Mouse (Mus musculus): ENCODE measurements around the gene C730034F03Rik. TPM values are rescaled to one million over a fixed set of nuclear protein-coding genes. Genes with fewer than 3 reads are reported as not detected.

Gene C730034F03Rik
- polyA plus RNA-seq, 1 experiment from 2014 or later = 4.1 TPM

GRCm38 (mm10) chr15:89475611-89476474 is 46.5 kb downstream of the C730034F03Rik start:
- H3K4me3 ChIP-seq (ENCODE audit: low read length) = peak overlapping the region; percentile 66
- 8% methylated on average over 44 of the region's 44 CpGs for WGBS
- H3K9ac ChIP-seq (ENCODE audit: low read length) = peak overlapping the region; percentile 77
- no peaks in the 10 kb centered on the region for H3K36me3 ChIP-seq (ENCODE audit: control insufficient read depth, insufficient read depth)
- no peaks in the 10 kb centered on the region for H3K9me3 ChIP-seq (replicated peaks; ENCODE audit: control insufficient read depth, low read length)
- H3K4me2 ChIP-seq (ENCODE audit: low read depth, low read length) = peak overlapping the region; percentile 92
- H3K27ac ChIP-seq (ENCODE audit: low read length) = peak overlapping the region; percentile 83
- ATAC-seq (replicated peaks; ENCODE audit: extremely low read depth, insufficient read depth, low FRiP score) = peak; percentile 95
- peaks cover 15% of the 10 kb centered on the region for H3K4me1 ChIP-seq (ENCODE audit: control insufficient read depth, insufficient read depth, low read length)
- no peaks in the 10 kb centered on the region for H3K27me3 ChIP-seq (ENCODE audit: control insufficient read depth, insufficient read depth, low read length)

GRCm38 (mm10) chr15:89476475-89476815 is 47.1 kb downstream of the C730034F03Rik start:
- Histone ChIP-seq H3K4me1 (ENCODE audit: control insufficient read depth, insufficient read depth, low read length) (peaks cover 15% of the 10 kb centered on the region), H3K4me3 (ENCODE audit: low read length) (peak overlapping the region; percentile 66), H3K9ac (ENCODE audit: low read length) (peak overlapping the region; percentile 77), H3K36me3 (ENCODE audit: control insufficient read depth, insufficient read depth) (no peaks in the 10 kb centered on the region), H3K27ac (ENCODE audit: low read length) (peak overlapping the region; percentile 83), H3K4me2 (ENCODE audit: low read depth, low read length) (peak overlapping the region; percentile 92), H3K27me3 (ENCODE audit: control insufficient read depth, insufficient read depth, low read length) (no peaks in the 10 kb centered on the region), H3K9me3 (replicated peaks; ENCODE audit: control insufficient read depth, low read length) (no peaks in the 10 kb centered on the region)
- WGBS = 4% methylated on average over 5 of the region's 5 CpGs
- no peak for ATAC-seq (replicated peaks; ENCODE audit: extremely low read depth, insufficient read depth, low FRiP score)

GRCm38 (mm10) chr15:89477091-89477491 is 47.7 kb downstream of the C730034F03Rik start, which contains the start of gene Arsa:
Arsa (minus strand) TSS chr15:89477425.
- H3K9ac ChIP-seq (ENCODE audit: low read length) = peak within 1 kb of the TSS; percentile 77
- peak within 1 kb of the TSS; percentile 83 for H3K27ac ChIP-seq (ENCODE audit: low read length)
- H3K4me1 ChIP-seq (ENCODE audit: control insufficient read depth, insufficient read depth, low read length) = peaks cover 15% of the 10 kb centered on the region
- ATAC-seq (replicated peaks; ENCODE audit: extremely low read depth, insufficient read depth, low FRiP score) = no peak
- H3K4me3 ChIP-seq (ENCODE audit: low read length) = peak within 1 kb of the TSS; percentile 66
- no peaks in the 10 kb centered on the region for H3K9me3 ChIP-seq (replicated peaks; ENCODE audit: control insufficient read depth, low read length)
- H3K36me3 ChIP-seq (ENCODE audit: control insufficient read depth, insufficient read depth) = no peaks in the 10 kb centered on the region
- 28% methylated on average over 9 of the region's 9 CpGs for WGBS
- H3K27me3 ChIP-seq (ENCODE audit: control insufficient read depth, insufficient read depth, low read length) = no peaks in the 10 kb centered on the region
- H3K4me2 ChIP-seq (ENCODE audit: low read depth, low read length) = peak within 1 kb of the TSS; percentile 92

- no peaks in the 10 kb centered on the region for H3K27me3 ChIP-seq (ENCODE audit: control insufficient read depth, insufficient read depth, low read length)
- no peak overlapping the region for H3K9ac ChIP-seq (ENCODE audit: low read length)
- H3K4me3 ChIP-seq (ENCODE audit: low read length) = no peak overlapping the region
- H3K36me3 ChIP-seq (ENCODE audit: control insufficient read depth, insufficient read depth) = no peaks in the 10 kb centered on the region
- H3K9me3 ChIP-seq (replicated peaks; ENCODE audit: control insufficient read depth, low read length) = no peaks in the 10 kb centered on the region; the same call in 1 of the 2 replicates
- H3K4me2 ChIP-seq (ENCODE audit: low read depth, low read length) = no peak overlapping the region
- WGBS = 56% methylated on average over 8 of the region's 8 CpGs
- no peak for ATAC-seq (replicated peaks; ENCODE audit: extremely low read depth, insufficient read depth, low FRiP score)
- H3K4me1 ChIP-seq (ENCODE audit: control insufficient read depth, insufficient read depth, low read length) = peaks cover 15% of the 10 kb centered on the region
- H3K27ac ChIP-seq (ENCODE audit: low read length) = peak overlapping the region; percentile 25; the same call in 1 of the 2 replicates
These were observed 48.4 kb downstream of the C730034F03Rik start for GRCm38 (mm10) chr15:89477806-89478205.

- no peak overlapping the region for H3K4me3 ChIP-seq (ENCODE audit: low read length)
- no peaks in the 10 kb centered on the region for H3K27me3 ChIP-seq (ENCODE audit: control insufficient read depth, insufficient read depth, low read length)
- 86% methylated on average over 3 of the region's 3 CpGs for WGBS
- H3K4me1 ChIP-seq (ENCODE audit: control insufficient read depth, insufficient read depth, low read length) = peaks cover 15% of the 10 kb centered on the region
- ATAC-seq (replicated peaks; ENCODE audit: extremely low read depth, insufficient read depth, low FRiP score) = no peak
- no peaks in the 10 kb centered on the region; the same call in 1 of the 2 replicates for H3K9me3 ChIP-seq (replicated peaks; ENCODE audit: control insufficient read depth, low read length)
- H3K36me3 ChIP-seq (ENCODE audit: control insufficient read depth, insufficient read depth) = no peaks in the 10 kb centered on the region
- H3K9ac ChIP-seq (ENCODE audit: low read length) = no peak overlapping the region
- no peak overlapping the region for H3K4me2 ChIP-seq (ENCODE audit: low read depth, low read length)
- H3K27ac ChIP-seq (ENCODE audit: low read length) = no peak overlapping the region
These were observed 49.2 kb downstream of the C730034F03Rik start for GRCm38 (mm10) chr15:89478622-89479021.

Other genes with a start within 250 kb of the C730034F03Rik start
- 91.8 and 104 TPM in 2 replicates for gene Plxnb2, start 248.8 kb upstream of the C730034F03Rik start, polyA plus RNA-seq (2015; fragmentation: Nextera tagmentation; extraction: Ambion mirVana)
- gene Dennd6b, start 233.1 kb upstream of the C730034F03Rik start, polyA plus RNA-seq (2015; fragmentation: Nextera tagmentation; extraction: Ambion mirVana) = 18.9 and 19.0 TPM in 2 replicates
- gene Ppp6r2, start 218.0 kb upstream of the C730034F03Rik start, polyA plus RNA-seq (2015; fragmentation: Nextera tagmentation; extraction: Ambion mirVana) = 18.2 and 21.3 TPM in 2 replicates
- gene Sbf1, start 114.3 kb upstream of the C730034F03Rik start, polyA plus RNA-seq (2015; fragmentation: Nextera tagmentation; extraction: Ambion mirVana) = 43.0 and 43.6 TPM in 2 replicates
- gene Adm2, start 106.9 kb upstream of the C730034F03Rik start, polyA plus RNA-seq (2015; fragmentation: Nextera tagmentation; extraction: Ambion mirVana) = 0.19 and 0.42 TPM in 2 replicates
- not detected in 2 replicates for gene Miox, start 95.2 kb upstream of the C730034F03Rik start, polyA plus RNA-seq (2015; fragmentation: Nextera tagmentation; extraction: Ambion mirVana)
- gene Lmf2, start 73.9 kb upstream of the C730034F03Rik start, polyA plus RNA-seq (2015; fragmentation: Nextera tagmentation; extraction: Ambion mirVana) = 54.5 and 56.5 TPM in 2 replicates
- gene Ncaph2, start 73.9 kb upstream of the C730034F03Rik start, polyA plus RNA-seq (2015; fragmentation: Nextera tagmentation; extraction: Ambion mirVana) = 101 and 108 TPM in 2 replicates
- 10.0 and 11.9 TPM in 2 replicates for gene Sco2, start 55.7 kb upstream of the C730034F03Rik start, polyA plus RNA-seq (2015; fragmentation: Nextera tagmentation; extraction: Ambion mirVana)
- gene Tymp, start 52.5 kb upstream of the C730034F03Rik start, polyA plus RNA-seq (2015; fragmentation: Nextera tagmentation; extraction: Ambion mirVana) = 0.92 and 0.97 TPM in 2 replicates
- 1.8 and 1.9 TPM in 2 replicates for gene Odf3b, start 50.3 kb upstream of the C730034F03Rik start, polyA plus RNA-seq (2015; fragmentation: Nextera tagmentation; extraction: Ambion mirVana)
- gene Klhdc7b, start 44.7 kb upstream of the C730034F03Rik start, polyA plus RNA-seq (2015; fragmentation: Nextera tagmentation; extraction: Ambion mirVana) = not detected in 2 replicates
- not detected in 2 replicates for gene Syce3, start 19.1 kb upstream of the C730034F03Rik start, polyA plus RNA-seq (2015; fragmentation: Nextera tagmentation; extraction: Ambion mirVana)
- 241 and 243 TPM in 2 replicates for gene Cpt1b, start 3.7 kb upstream of the C730034F03Rik start, polyA plus RNA-seq (2015; fragmentation: Nextera tagmentation; extraction: Ambion mirVana)
- gene Gm44502, start 107 bp downstream of the C730034F03Rik start, polyA plus RNA-seq (2015; fragmentation: Nextera tagmentation; extraction: Ambion mirVana) = 0.19 and 0.35 TPM in 2 replicates
- 80.5 and 84.9 TPM in 2 replicates for gene Chkb, start 319 bp downstream of the C730034F03Rik start, polyA plus RNA-seq (2015; fragmentation: Nextera tagmentation; extraction: Ambion mirVana)
- 0.11 and 0.29 TPM in 2 replicates for gene Mapk8ip2, start 24.3 kb downstream of the C730034F03Rik start, polyA plus RNA-seq (2015; fragmentation: Nextera tagmentation; extraction: Ambion mirVana)
- 15.9 and 17.3 TPM in 2 replicates for gene Arsa, start 47.8 kb downstream of the C730034F03Rik start, polyA plus RNA-seq (2015; fragmentation: Nextera tagmentation; extraction: Ambion mirVana)
- gene Shank3, start 70.0 kb downstream of the C730034F03Rik start, polyA plus RNA-seq (2015; fragmentation: Nextera tagmentation; extraction: Ambion mirVana) = 1.6 and 2.0 TPM in 2 replicates
- gene Acr, start 138.7 kb downstream of the C730034F03Rik start, polyA plus RNA-seq (2015; fragmentation: Nextera tagmentation; extraction: Ambion mirVana) = 0.16 and 0.22 TPM in 2 replicates
- 20.0 and 21.8 TPM in 2 replicates for gene Rabl2, start 162.3 kb downstream of the C730034F03Rik start, polyA plus RNA-seq (2015; fragmentation: Nextera tagmentation; extraction: Ambion mirVana)

Data from heart, embryonic 16.5 days (tissue).